Mouse (Mus musculus) heart, postnatal 0 days (tissue): ENCODE results near the gene Sclt1.

Experiments used
- CTCF ChIP-seq: IDR thresholded peaks from 2 replicates; pipeline ENCODE4 v1.5.1; 2016; ENCODE audit warnings: antibody characterized with exemption, control low read depth, low read depth
- EP300 ChIP-seq: IDR thresholded peaks from 2 replicates; pipeline ENCODE4 v1.6.1; 2016; ENCODE audit warnings: antibody characterized with exemption, low read depth

- no peak for TF ChIP-seq EP300
- no peak for TF ChIP-seq CTCF
Measured at GRCm38 (mm10) chr3:41686396-41686795, 55.9 kb downstream of the Sclt1 start.
